Mouse (Mus musculus): ENCODE data around the gene Dot1l. TPM values are rescaled to one million over a fixed set of nuclear protein-coding genes. Genes with fewer than 3 reads are reported as not detected.
A peak's percentile ranks its signal among the peaks of the same experiment; 100 is the strongest.
"Not testable (repeated sequence)": the region's sequence is repeated elsewhere in the genome, so short reads cannot be mapped to it uniquely, and the experiment has no call there.

Dot1l gene
- total RNA-seq, 2 experiments from 2014 or later, result 37.2 to 65.0 TPM

DNA sequence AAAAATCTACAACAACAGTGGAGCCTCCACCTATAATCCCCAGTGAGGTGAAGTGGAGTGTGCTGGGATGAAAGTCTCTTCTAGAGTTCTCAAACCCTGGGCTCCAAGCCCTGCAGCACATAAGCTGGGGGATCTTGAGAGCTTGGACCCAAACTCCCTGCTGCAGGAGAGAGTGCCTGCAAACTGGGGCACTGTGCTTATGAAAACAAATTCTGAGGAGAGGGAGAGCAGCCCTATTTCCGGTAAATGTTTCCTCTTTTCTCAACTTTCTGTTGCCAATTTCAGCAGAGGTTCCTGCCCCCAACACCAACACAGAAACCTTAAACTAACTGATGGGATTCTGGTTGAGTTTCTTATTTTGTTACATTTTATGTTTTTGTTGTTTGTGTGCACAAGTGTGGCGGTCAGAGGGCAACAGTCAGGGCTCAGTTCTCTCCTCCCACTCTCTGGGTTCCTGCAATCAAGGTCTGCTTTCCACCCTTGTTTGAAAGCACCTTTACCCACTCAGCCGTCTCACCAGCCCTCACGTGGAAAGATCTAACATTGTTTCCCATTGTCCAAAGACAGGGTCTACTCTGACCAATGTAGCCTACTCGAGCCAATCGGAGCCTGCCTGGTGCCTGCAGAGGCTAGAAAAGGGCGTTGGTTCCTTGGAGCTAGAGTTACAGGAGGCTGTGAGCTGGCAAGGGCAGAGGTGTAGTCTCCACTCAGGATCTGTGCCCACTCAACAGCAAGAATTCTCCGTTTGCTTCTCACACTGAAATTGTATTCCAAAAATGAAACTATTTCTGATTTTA lies 69.0 kb downstream of the Dot1l start:
- DNase-seq (ENCODE audit: low spot score in 2 of 2), result no peak

DNA sequence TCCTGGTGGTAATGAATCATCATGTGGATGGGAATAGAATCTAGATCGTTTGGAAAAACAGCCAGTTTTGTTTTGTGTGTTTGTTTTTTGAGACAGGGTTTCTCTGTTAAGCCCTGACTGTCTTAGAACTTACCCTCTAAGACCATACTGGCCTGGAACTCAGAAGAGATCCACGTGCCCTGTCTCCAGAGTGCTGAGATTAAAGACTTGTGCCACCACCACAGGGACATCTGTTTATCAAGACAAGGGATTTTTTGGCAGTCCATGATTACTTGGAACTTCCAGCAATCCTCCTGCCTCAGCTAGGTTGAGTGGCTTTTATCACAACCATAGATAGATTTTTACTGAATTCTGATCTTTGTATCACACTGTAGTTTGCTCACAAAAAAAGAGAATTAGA lies 69.8 kb downstream of the Dot1l start:
- intact Hi-C loops (cut with DNase I), result loop anchor here (10.0 kb wide), 1 partner anchor 170 kb away; no protein-coding TSS in a partner anchor

More for the DNA sequence above, 69.0 kb downstream of the Dot1l start:
- intact Hi-C loops (cut with DNase I), result loop anchor here (10.0 kb wide), 1 partner anchor 171 kb away; no protein-coding TSS in a partner anchor

DNA sequence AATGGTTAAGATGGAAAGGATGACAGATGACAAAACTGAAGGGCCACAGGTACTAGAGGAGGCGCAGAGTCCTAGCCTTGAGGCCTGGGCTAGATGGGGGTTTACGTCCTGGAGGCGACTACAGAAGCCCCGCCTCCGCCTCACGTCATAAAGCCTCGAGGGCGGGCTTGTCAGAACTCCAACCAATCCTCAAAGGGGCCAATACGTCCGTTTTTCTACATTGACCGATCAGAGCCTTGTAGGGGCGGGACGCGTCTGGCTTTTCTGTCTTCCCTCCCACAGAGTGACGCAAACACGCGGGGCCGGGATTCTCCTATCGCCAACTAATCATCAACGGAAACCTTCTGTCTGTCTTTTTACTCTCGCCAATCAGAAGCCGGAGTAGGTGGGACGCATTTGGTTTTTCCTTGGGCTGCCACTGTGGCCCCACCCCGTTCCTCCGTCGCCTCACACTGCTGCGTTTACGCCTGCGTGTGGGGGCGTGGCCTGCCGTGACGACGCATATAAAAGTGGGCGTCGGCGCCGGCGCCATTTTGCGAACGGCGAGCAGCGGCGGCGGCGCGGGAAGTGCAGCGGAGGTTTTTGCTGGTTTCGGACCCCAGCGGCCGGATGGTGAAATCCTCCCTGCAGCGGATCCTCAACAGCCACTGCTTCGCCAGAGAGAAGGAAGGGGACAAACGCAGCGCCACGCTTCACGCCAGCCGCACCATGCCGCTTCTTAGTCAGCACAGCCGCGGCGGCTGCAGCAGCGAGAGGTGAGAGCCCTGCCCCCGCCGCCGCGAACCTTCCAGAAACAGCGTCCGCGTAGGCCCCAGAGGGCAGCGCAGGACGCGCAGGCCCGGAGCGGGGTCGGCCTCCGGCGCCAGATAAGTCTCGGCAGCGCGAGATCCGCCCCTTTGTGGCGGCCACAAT lies 71.4 kb downstream of the Dot1l start, which contains the start of gene Oaz1:
Gene Oaz1 (plus strand): TSS at position 506 of the 912 bp plus-strand sequence.
- intact Hi-C loops (cut with DNase I), result loop anchor here (10.0 kb wide), 1 partner anchor 168 kb away; no protein-coding TSS in a partner anchor

More for the DNA sequence above, 69.8 kb downstream of the Dot1l start:
- DNase-seq (ENCODE audit: low spot score in 2 of 2), result no peak

DNA sequence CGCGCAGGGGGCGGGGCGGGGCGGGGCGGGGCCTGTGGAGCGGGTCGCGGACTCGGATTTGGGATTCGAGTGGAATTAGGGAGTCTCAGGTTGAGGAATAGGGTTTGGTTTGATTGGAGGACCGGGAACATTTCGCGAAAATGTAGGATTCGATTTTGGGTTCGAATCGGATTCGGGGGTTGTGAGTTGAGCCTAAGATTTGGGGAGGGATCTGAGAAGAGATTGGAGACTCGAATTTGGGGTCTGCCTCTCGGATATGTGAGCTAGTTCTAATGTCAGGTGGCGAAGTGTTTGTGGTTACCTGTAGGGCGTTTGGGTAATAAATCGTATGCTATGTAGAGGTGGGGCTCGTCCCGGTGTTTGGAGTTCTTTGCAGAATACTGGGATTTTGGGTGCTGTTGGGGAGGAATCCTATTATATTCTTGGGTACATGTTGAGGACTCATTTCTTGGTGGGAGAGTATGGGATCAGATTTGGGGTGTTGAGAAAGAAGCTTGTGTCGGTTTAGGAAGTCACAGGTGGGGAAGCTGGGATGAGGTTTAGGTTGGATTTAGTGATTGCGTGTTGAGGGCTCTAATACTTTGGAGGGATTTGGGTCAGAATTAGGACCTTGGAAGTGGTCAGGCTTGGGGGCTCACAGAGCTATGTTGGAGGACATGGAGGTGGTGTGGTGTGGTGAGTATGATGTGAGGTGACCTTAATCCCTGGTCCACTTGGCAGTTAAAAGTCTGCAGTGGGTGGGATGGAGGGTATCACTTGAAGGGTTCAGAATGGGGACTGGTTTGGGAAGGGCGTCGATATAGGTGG lies 72.3 kb downstream of the Dot1l start:
- no peak for DNase-seq (ENCODE audit: low spot score in 2 of 2)
- intact Hi-C loops (cut with DNase I), result loop anchor here (10.0 kb wide), 1 partner anchor 168 kb away; no protein-coding TSS in a partner anchor

More for the DNA sequence above, 71.4 kb downstream of the Dot1l start, which contains the start of gene Oaz1:
- DNase-seq (ENCODE audit: low spot score in 2 of 2), result peak; percentile 99

DNA sequence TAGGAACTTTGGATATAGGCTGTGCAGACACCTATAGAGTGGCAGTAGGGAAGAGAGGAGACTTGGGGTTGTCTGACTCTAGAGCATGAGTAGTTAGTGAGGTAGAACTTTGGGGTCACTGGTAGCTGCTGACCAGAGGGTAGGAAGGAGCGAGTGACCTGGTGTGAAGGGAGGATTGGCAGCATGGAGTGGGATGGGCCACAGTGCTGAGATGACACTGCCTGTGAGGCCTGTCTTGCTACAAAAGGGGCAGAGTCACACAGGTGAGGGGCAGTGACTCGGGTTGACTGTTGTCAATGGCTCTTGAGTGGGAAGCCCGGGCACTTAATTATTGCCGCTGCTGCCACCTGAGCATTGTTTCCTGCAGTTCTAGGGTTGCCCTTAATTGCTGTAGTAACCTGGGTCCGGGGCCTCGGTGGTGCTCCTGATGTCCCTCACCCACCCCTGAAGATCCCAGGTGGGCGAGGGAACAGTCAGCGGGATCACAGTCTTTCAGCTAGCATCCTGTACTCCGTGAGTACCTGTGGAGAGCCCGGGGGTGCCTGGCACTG lies 72.9 kb downstream of the Dot1l start:
- no peak for DNase-seq (ENCODE audit: low spot score in 2 of 2)
- intact Hi-C loops (cut with DNase I), result loop anchor here (10.0 kb wide), 1 partner anchor 167 kb away; no protein-coding TSS in a partner anchor

DNA sequence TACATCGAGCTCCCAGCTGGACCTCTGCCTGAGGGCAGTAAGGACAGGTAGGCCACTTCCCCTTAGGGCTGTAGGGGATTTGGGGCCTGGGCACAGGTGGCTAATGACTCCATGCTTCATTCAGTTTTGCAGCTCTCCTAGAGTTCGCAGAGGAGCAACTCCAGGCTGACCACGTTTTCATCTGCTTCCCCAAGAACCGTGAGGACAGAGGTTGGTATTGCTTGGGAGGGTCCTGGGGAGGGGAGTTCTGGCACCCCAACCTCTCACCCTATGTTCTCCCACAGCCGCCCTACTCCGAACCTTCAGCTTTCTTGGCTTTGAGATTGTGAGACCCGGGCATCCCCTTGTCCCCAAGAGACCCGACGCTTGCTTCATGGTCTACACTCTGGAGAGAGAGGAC lies 73.6 kb downstream of the Dot1l start:
- DNase-seq (ENCODE audit: low spot score in 2 of 2), result not testable (repeated sequence)
- intact Hi-C loops (cut with DNase I), result loop anchor here (10.0 kb wide), 1 partner anchor 166 kb away; no protein-coding TSS in a partner anchor

DNA sequence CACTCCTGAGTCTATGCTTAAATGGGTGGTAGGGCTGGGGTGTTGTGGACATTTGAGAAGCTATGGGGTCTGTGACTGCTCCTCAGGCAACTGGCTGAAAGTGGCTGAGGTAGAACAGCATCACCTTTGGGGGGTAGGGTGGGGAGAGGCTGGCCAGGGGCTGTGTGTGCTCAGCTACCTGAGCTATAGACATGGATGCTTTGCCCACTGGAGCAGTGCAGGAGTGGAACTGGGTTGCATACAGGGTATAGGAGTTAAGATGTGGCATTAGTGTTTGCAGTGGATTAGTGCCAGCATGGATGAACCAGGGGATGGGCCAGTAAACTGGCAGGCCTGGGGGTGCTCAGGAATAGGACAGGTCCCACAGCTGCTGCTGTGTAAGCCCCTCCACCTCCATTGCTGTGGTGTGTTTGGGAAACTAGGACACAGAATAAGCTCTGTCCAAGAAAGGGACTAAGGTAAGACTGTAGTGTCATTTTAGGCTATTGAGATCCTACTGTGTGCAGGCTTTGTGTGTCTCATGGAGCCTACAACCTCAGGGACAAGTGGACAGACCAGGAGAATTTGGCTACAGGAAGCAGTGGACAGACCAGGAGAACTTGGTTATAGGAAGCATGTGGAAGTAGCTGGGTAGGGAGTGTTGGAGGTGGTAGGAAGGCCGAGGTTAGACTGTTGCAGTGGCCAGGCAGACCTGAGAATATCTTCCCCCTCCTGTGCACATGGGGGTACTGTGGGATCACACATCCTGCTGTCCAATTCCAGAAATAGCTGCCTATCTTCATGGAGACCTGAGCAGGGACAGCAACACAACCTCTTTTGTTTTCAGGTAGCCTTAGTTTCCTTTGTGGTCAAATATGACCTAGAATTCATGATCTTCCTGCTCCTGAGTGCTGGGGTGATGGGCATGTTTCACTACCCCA lies 74.6 kb downstream of the Dot1l start:
- intact Hi-C loops (cut with DNase I), result loop anchor here (10.0 kb wide), 1 partner anchor 165 kb away; no protein-coding TSS in a partner anchor
- DNase-seq (ENCODE audit: low spot score in 2 of 2), result no peak

DNA sequence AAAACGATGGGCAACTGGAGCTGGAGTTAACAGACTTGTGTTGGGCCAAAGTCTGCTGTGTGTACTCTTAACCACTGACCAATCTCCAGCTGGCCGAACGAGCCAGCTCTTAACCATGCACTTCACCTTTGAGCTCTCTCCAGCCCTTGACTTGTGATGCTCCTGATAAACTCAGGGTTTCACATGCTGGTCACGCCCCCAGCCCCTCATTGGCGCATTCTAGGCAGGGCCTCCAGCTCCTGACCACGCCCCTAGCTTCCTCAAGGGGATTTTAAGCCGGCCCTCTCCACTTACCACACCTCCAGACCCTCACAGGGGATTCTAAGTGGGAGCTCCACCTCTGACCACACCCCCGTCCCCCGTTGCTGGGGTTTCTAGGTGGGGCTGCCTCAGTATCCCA lies 76.1 kb downstream of the Dot1l start:
- intact Hi-C loops (cut with DNase I), result no loop called here
- DNase-seq (ENCODE audit: low spot score in 2 of 2), result no peak

DNA sequence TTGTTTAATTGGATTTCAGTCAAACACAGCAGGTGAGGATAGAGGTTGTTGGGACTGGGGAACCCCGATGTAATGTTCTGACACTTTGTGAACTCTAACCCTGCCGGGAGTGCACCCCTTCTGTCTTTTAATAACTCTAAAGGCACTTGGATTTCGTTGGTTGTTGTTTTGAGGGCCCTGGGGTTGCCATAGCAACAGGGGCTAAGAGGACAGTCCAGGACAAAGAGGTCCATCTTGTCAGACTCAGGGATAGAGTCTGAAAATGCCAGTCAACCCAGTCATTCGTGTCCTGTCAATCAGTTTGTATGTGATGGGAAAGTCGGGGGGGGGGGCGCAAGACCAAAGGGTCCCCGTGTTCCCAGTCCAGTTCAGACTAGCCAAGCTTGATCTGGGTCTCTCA lies 77.8 kb downstream of the Dot1l start:
- intact Hi-C loops (cut with DNase I), result no loop called here
- no peak for DNase-seq (ENCODE audit: low spot score in 2 of 2)

DNA sequence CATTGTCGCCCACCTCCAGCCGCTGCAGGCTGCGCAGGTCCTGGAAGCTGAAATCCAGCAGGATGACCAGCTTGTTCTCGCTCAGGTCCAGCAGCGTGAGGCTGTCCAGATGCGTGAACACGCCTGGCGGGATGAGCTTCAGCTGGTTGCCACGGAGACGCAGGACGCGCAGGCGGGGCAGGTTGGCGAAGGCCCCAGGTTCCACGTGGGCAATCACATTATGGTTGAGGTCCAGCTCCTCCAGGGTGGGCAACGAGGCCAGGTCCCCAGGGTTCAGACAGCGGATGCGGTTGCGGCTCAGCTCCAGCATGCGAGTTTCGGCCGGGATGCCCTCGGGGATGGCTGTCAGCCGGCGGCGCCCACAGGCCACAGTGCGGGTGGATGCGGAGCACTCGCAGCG lies 80.6 kb downstream of the Dot1l start:
- intact Hi-C loops (cut with DNase I), result no loop called here
- no peak for DNase-seq (ENCODE audit: low spot score in 2 of 2)

DNA sequence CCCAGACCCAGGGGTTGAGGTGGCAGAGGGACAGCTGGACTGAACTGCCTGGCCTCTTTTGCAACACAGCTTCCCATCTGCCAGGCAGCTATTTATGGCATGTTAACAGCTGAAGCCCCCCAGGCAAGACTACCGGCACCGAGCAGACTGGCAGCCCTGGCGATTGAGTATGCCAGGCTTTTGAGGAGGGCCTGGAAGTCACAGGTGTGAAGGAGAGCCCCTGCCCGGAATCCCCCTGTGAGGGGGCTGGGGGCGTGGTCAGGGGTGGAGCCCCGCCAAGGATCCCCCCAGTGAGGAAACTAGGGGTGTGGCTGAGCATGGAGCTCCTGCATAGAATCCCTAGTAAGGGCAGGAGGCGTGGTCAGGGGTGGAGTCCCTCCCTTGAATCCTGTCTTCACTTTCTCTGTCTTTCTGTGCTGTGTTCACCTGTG lies 82.0 kb downstream of the Dot1l start:
- intact Hi-C loops (cut with DNase I), result no loop called here
- DNase-seq (ENCODE audit: low spot score in 2 of 2), result no peak

DNA sequence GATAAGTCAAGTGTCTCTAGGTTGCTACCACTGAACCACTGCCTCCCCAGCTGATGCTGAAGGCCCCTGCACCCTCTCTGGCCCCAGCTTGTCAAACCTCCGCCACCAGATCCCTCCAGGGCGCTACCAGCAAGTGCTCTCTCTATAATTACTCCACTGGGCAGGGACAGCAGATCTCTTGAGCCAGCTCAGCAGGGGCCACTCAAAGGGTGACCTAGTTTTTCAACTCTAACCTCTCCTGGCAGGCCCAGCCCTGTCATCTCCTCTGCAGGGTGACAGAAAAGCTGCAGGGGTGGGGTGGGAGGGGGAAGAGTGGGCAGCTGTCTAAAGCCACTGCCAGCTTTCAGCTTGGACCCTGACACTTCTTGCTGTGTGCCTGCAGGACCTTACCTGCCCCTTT lies 82.8 kb downstream of the Dot1l start:
- DNase-seq (ENCODE audit: low spot score in 2 of 2), result no peak
- intact Hi-C loops (cut with DNase I), result no loop called here

DNA sequence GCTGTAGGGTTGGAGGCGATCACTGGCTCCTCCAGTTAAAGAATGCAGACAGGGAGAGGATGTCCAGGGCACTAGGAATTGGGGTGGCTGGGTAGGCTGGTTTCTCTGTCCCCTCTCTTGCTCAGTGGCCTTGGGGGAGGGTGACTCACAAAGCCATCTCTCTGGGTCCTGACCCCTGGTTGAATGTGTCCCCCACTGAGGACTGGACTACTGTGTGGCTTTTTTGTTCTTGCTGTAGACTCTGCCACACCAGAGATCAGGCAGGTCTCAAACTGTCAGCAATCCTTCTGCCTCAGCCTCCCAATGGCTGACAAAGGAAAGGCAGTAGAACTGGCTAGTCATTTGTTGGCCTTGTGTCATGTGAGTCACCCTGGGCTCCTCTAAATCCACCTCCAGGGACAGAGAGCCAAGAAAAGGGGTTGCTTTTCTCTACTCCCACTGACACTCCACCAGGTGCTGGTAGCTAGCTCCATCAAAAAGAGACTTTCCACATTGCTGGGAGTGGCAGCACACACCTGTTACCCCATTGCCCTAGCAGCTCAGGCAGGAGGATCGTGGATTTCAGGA lies 83.4 kb downstream of the Dot1l start:
- no peak for DNase-seq (ENCODE audit: low spot score in 2 of 2)
- intact Hi-C loops (cut with DNase I), result no loop called here

DNA sequence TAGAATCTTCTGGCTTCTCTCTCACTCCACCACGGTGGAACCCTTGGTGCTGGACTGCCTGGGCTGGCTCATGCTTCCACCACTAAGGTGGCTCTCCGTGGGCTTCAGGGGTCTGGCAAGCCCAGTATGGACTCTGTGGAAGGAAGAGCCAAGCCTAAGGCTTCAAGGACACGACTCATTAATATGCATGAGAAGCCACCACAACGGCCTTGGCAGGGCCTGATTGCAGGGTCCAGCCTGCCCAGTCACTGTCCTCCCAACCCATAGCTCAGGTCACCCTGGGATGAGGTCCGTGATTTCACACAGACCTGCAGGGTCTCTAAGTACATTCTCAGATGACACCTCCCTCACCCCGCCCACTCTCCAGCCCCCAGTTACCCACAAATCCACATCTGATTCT lies 84.8 kb downstream of the Dot1l start:
- intact Hi-C loops (cut with DNase I), result no loop called here

DNA sequence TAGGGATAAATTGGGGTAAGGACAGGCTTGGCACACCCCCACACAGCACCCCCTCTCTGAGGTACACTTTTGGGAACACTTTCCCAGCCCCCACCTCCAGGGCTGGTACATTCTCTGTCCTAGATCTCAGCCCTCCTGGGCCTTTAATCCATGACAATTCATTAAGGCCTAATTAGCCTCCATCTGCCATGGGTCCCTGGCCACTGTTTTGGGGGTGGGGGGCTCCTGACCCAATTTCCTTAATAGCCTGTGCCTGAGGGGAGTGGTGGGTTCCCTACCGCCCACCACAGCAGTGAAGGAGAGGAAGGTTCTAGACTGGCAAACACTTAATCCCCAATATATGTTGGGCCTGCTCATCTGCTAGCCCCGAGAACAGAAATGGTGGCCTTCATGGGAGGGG lies 86.7 kb downstream of the Dot1l start:
- intact Hi-C loops (cut with DNase I), result no loop called here
- DNase-seq (ENCODE audit: low spot score in 2 of 2), result no peak

More for the DNA sequence above, 84.8 kb downstream of the Dot1l start:
- DNase-seq (ENCODE audit: low spot score in 2 of 2), result no peak

DNA sequence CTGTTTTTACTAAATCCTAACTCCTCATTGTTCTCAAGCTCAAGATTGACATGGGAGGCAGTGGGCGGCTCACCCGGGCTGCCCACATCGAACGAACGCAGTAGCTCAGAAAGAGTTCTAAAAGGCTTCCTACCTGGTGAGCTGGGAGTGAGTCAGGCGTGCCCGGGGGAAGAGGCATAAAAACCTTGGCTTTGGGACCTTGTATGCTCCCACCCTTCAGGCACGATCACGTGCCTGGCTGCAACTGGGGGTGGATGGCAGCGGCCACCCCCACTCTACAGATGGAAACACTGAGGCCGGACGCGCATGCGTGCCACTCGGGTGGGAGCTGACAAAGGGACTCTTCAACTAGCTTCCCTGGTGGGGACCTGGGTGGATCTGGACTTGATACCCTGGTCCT lies 87.3 kb downstream of the Dot1l start:
- intact Hi-C loops (cut with DNase I), result no loop called here
- peak; percentile 46 to 53 for DNase-seq (ENCODE audit: low spot score in 2 of 2)

DNA sequence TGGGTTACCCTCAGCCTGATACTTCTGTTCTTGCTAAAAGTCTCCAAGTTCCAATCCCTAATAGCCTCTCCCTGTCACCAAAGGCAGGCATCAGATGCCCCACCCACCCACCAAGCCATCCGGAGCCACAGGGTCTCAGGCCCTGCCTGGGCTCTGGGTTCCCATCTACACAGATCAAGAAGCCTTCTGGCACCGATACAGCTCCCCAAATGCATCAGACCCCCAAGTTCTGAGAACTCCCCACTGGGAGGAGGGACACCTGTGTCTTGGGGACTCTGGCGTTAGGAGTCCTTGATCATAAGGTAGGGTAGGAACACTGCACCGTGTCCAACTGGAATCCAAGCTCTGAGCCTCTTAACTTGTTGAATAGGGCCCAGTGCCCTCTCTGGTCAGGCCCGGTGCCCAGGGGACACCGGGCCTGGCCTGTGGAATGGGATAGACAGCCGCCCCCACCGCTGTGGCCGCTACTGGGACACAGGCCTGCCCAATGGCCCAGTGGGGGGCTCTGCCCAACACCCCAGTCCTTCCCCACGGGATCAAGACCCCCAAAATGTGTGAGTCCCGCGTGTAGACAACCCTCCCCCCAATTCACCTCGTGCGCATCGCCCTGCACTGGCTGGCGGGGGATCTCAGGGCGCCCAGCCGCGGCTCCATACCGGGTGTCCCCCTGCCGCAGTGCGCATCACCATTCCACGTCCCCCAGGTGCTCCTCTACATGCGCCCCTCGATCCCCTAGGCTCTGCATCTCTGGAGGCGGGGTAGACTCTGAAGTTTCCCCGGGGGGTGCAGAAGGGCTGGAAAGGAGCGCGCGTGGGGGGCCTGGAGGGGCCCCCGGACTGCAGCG lies 88.3 kb downstream of the Dot1l start:
- intact Hi-C loops (cut with DNase I), result no loop called here
- DNase-seq (ENCODE audit: low spot score in 2 of 2), result no peak

All from left cerebral cortex, postnatal 36 days (tissue).